Mouse (Mus musculus): ENCODE measurements around the gene Myo6. TPM values are rescaled to one million over a fixed set of nuclear protein-coding genes. Genes with fewer than 3 reads are reported as not detected.

Gene Myo6
- 6.1 and 14.0 TPM in 2 replicates for total RNA-seq (2017)

- ATAC-seq (replicated peaks in 1 of 2; ENCODE audit: insufficient read depth in 1 of 2, low FRiP score in 2 of 2, low TSS enrichment in 1 of 2, low read depth in 1 of 2, poor library complexity in 2 of 2, severe bottlenecking in 2 of 2): peak; percentile 62 to 67
These were observed at the start of gene Myo6 for GRCm38 (mm10) chr9:80164611-80165474. Myo6 (plus strand) TSS chr9:80165031.

- no peak for ATAC-seq (replicated peaks in 1 of 2; ENCODE audit: insufficient read depth in 1 of 2, low FRiP score in 2 of 2, low TSS enrichment in 1 of 2, low read depth in 1 of 2, poor library complexity in 2 of 2, severe bottlenecking in 2 of 2)
These were observed 18.7 kb upstream of the Myo6 start for GRCm38 (mm10) chr9:80145992-80146587.

GRCm38 (mm10) chr9:80149594-80149993, 15.2 kb upstream of the Myo6 start:
- ATAC-seq (replicated peaks in 1 of 2; ENCODE audit: insufficient read depth in 1 of 2, low FRiP score in 2 of 2, low TSS enrichment in 1 of 2, low read depth in 1 of 2, poor library complexity in 2 of 2, severe bottlenecking in 2 of 2): no peak

GRCm38 (mm10) chr9:80155277-80155676, 9.6 kb upstream of the Myo6 start:
- peak; percentile 32 to 63 for ATAC-seq (replicated peaks in 1 of 2; ENCODE audit: insufficient read depth in 1 of 2, low FRiP score in 2 of 2, low TSS enrichment in 1 of 2, low read depth in 1 of 2, poor library complexity in 2 of 2, severe bottlenecking in 2 of 2)

GRCm38 (mm10) chr9:80156780-80157179, 8.1 kb upstream of the Myo6 start:
- no peak; a peak in 1 of 4 replicates for ATAC-seq (replicated peaks in 1 of 2; ENCODE audit: insufficient read depth in 1 of 2, low FRiP score in 2 of 2, low TSS enrichment in 1 of 2, low read depth in 1 of 2, poor library complexity in 2 of 2, severe bottlenecking in 2 of 2)

GRCm38 (mm10) chr9:80157840-80158465, 6.9 kb upstream of the Myo6 start:
- no peak for ATAC-seq (replicated peaks in 1 of 2; ENCODE audit: insufficient read depth in 1 of 2, low FRiP score in 2 of 2, low TSS enrichment in 1 of 2, low read depth in 1 of 2, poor library complexity in 2 of 2, severe bottlenecking in 2 of 2)

- ATAC-seq (replicated peaks in 1 of 2; ENCODE audit: insufficient read depth in 1 of 2, low FRiP score in 2 of 2, low TSS enrichment in 1 of 2, low read depth in 1 of 2, poor library complexity in 2 of 2, severe bottlenecking in 2 of 2): no peak
These were observed 5.9 kb upstream of the Myo6 start for GRCm38 (mm10) chr9:80158937-80159336.

GRCm38 (mm10) chr9:80161451-80161850, 3.4 kb upstream of the Myo6 start:
- no peak for ATAC-seq (replicated peaks in 1 of 2; ENCODE audit: insufficient read depth in 1 of 2, low FRiP score in 2 of 2, low TSS enrichment in 1 of 2, low read depth in 1 of 2, poor library complexity in 2 of 2, severe bottlenecking in 2 of 2)

- peak; percentile 38 to 65 for ATAC-seq (replicated peaks in 1 of 2; ENCODE audit: insufficient read depth in 1 of 2, low FRiP score in 2 of 2, low TSS enrichment in 1 of 2, low read depth in 1 of 2, poor library complexity in 2 of 2, severe bottlenecking in 2 of 2)
These were observed 1.6 kb upstream of the Myo6 start for GRCm38 (mm10) chr9:80163126-80163723.

- ATAC-seq (replicated peaks in 1 of 2; ENCODE audit: insufficient read depth in 1 of 2, low FRiP score in 2 of 2, low TSS enrichment in 1 of 2, low read depth in 1 of 2, poor library complexity in 2 of 2, severe bottlenecking in 2 of 2): peak; percentile 27 to 28; a peak in 3 of 4 replicates
These were observed 640 bp upstream of the Myo6 start for GRCm38 (mm10) chr9:80164191-80164590.

GRCm38 (mm10) chr9:80165690-80166089, 859 bp downstream of the Myo6 start:
- ATAC-seq (replicated peaks in 1 of 2; ENCODE audit: insufficient read depth in 1 of 2, low FRiP score in 2 of 2, low TSS enrichment in 1 of 2, low read depth in 1 of 2, poor library complexity in 2 of 2, severe bottlenecking in 2 of 2): no peak

- ATAC-seq (replicated peaks in 1 of 2; ENCODE audit: insufficient read depth in 1 of 2, low FRiP score in 2 of 2, low TSS enrichment in 1 of 2, low read depth in 1 of 2, poor library complexity in 2 of 2, severe bottlenecking in 2 of 2): no peak
These were observed 1.6 kb downstream of the Myo6 start for GRCm38 (mm10) chr9:80166425-80166824.

GRCm38 (mm10) chr9:80167089-80167488, 2.3 kb downstream of the Myo6 start:
- ATAC-seq (replicated peaks in 1 of 2; ENCODE audit: insufficient read depth in 1 of 2, low FRiP score in 2 of 2, low TSS enrichment in 1 of 2, low read depth in 1 of 2, poor library complexity in 2 of 2, severe bottlenecking in 2 of 2): no peak

GRCm38 (mm10) chr9:80169551-80169950, 4.7 kb downstream of the Myo6 start:
- ATAC-seq (replicated peaks in 1 of 2; ENCODE audit: insufficient read depth in 1 of 2, low FRiP score in 2 of 2, low TSS enrichment in 1 of 2, low read depth in 1 of 2, poor library complexity in 2 of 2, severe bottlenecking in 2 of 2): no peak

- ATAC-seq (replicated peaks in 1 of 2; ENCODE audit: insufficient read depth in 1 of 2, low FRiP score in 2 of 2, low TSS enrichment in 1 of 2, low read depth in 1 of 2, poor library complexity in 2 of 2, severe bottlenecking in 2 of 2): no peak
These were observed 6.4 kb downstream of the Myo6 start for GRCm38 (mm10) chr9:80171241-80171640.

- no peak for ATAC-seq (replicated peaks in 1 of 2; ENCODE audit: insufficient read depth in 1 of 2, low FRiP score in 2 of 2, low TSS enrichment in 1 of 2, low read depth in 1 of 2, poor library complexity in 2 of 2, severe bottlenecking in 2 of 2)
These were observed 7.8 kb downstream of the Myo6 start for GRCm38 (mm10) chr9:80172396-80173222.

- no peak for ATAC-seq (replicated peaks in 1 of 2; ENCODE audit: insufficient read depth in 1 of 2, low FRiP score in 2 of 2, low TSS enrichment in 1 of 2, low read depth in 1 of 2, poor library complexity in 2 of 2, severe bottlenecking in 2 of 2)
These were observed 8.8 kb downstream of the Myo6 start for GRCm38 (mm10) chr9:80173629-80174028.
